Mouse (Mus musculus) neutrophil, adult 59 days (primary cell): Measurements from ENCODE around the gene Gmeb2. TPM values are rescaled to one million over a fixed set of nuclear protein-coding genes. Genes with fewer than 3 reads are reported as not detected.

Experiments
- total RNA-seq, 2 experiments: library from RNA; stranded (reverse); gene quantifications; 1 replicate in 1 of 2; 2 replicates in 1 of 2; pipeline ENCODE4 v1.2.4; 2023

The Gmeb2 gene
- total RNA-seq, result 10 to 100 TPM; 30.5 to 31.6 TPM

DNA sequence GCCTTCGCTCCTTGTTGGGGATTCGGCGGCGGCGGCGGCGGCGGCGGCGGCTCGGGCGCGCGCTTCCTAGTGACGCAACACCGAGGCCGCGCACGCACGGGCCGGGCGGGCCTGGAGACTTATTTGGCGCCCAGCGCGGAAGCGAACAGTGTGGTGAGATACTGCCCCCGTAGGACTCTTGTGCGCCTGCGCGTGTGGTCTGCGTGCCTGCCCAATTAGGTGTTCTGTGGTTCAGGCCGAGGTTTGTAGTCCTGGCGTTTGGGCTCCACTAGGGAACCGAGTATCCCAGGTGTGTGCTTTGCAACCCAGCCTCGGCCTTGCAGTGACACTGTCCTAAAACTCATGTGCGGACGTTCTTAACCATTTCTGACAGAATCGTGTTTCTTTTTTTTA is at the start of gene Gmeb2:
Gene Gmeb2 (minus strand): TSS at position 78 of the 393 bp plus-strand sequence.

DNA sequence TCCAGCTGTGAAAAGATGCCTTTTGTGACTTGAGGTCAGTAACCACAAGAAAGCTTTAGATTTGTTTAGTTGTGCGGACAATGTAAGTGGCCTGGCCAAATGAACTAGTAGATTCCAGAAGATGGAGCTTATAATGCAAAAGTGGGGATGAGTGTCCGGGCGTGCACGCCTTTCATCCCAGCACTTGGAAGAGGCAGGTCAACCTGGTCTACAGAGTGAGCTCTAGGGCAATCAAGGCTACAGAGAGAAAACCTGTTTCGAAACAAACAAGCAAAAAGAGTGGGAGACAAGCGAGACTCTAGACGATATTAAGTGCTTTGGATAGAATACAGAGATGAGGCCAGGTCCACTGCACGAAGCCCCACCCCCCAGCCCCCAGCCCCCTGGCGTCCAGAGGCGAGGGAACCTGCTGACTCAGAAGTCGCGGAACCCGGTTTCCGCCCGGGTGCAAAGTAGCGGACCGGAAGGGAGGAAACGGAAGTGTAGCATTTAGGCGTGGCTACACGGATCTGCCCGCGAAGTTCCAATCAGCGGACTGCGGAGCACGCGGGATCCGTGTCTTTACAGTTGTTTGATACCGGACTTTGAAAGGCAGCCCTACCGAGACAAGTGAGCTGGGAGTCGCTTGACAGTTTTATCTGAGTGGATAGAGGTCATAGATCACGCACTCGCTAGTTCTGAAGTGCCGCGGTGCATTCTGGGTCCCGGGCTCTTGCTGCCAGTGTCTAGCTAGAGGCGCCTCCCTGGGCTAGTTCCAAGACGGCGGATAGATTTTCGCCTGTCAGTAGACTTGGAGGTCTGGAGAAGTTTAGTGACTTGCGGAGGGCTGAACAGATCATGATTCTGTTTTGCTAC is 31.6 kb upstream of the Gmeb2 start, which contains the start of gene Rtel1:
Gene Rtel1 (plus strand): TSS at position 492 of the 855 bp plus-strand sequence.

DNA sequence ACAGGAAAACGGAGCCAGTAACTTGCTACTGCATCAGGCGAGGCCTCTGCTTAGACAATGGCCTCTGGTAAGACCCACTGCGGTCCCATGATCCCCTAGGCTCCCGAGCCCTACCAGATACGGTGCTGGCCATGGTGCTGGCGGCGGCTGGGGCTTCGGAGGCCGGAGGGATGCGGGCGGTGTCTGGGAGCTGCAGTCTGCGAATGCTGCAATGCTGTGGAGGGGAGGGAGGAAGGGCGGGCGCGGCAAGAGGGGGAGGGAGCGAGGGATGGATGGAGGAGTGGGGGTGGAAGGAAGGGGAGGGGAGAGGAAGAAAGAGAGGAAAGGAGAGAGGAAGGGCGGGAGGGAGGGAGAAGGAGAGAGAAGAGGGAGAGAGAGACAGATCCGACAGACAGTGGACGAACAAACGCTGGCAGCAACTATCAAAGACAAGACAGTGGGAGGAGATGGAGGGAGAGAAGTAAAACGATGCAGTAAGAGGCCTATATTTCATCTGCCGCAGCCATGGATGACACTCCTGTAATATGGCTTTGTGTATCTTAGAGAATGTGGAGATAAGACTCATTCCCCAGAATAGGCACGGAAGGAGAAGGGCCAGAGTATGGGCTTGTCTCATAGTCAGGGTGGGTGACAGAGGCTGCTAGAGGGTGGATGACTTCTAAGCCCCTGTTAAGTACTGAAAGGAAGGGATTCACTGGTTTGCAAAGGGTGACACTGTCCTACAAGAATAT is 26.4 kb upstream of the Gmeb2 start, which contains the start of gene Stmn3:
Gene Stmn3 (minus strand): TSS at position 421 of the 731 bp plus-strand sequence.

DNA sequence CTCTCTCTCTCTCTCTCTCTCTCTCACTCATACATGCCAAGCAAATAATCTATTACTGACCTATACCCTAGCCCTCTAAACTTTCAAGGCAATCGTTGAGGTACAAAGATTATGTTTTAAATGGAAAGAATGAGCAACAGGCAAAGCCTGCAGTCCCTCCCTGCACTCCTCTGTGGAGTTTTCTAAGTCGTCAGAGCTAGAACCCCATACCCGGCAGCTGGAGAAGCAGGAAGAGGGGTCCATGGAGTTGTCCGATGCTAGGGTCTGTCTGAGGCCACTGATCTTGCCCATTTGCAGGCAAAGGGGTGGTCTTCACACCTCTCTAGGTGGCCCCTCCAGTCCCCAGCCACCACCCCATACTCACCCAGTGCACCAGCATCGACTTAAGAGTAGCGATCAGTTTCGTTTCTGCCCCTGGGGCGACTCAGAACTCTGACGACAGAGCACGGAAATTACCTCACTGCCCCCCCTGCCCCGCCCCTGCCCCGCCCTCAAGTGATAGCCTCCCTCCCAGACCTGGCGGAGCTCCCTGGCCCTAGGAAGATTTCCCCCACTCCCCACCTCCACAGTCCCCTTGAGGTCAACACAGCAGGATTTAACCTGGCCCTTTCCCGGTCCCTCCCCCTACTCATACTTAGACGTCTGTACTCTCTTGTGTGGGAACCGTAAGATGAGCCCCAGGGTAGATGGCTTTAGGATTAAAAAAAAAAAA is 46.1 kb downstream of the Gmeb2 start, which contains the start of gene Helz2:
Gene Helz2 (minus strand): TSS at position 426 of the 712 bp plus-strand sequence.

DNA sequence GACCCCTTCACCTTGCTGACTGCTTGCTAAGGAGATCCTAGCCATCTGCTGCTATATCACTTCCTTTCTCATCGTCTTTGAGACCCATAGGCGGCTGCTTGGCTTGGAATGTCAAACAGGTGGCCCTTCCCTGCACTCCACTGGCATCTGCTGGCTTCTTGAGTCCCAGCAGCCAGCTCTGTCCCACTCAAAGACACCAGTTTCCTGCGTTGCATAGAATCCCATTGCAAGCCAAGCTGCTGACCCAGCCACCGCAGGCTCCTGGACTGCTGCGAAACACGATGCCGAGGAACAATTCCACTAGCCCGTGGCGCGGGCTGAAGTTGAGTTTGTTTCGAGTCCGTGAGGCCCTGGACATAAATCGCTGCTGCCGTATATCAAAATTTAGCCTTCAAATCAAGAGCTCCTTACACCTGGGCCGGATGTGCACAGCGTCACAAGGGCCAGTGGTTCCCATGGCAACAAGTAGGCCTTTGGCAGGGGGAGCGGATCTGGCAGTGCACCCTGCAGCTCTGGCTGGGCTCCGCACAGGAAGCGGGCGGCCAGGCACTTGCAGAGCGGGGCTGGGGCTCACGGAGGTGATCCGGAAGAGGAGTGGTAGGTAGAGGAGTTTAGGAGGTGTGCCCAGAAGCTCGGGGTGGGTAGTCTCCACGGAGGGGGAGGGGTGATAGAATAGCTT is 68.2 kb downstream of the Gmeb2 start, which contains the start of gene Fndc11:
Gene Fndc11 (plus strand): TSS at position 476 of the 679 bp plus-strand sequence.

DNA sequence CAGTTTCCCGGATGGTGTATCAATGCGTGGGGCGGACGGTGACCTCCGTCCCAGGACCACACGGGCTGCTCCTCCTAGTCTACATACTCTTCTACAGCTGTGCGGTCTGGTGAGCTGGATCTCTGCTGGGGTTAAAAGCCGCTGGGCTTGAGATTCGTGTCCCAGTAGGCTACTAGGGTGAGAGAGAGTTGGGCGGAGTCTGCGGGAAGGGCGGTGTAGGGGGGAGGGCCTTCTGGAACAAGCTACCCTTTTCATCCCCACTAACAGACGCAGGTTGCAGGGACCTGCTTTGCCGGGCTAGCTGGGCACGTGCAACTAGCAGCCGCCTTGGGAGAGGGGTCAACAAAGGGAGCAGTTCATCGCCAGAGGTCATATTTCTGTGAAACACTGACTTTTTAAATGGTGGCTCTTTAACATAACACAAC is 74.8 kb downstream of the Gmeb2 start, which contains the start of gene Srms:
Gene Srms (minus strand): TSS at position 165 of the 425 bp plus-strand sequence.

DNA sequence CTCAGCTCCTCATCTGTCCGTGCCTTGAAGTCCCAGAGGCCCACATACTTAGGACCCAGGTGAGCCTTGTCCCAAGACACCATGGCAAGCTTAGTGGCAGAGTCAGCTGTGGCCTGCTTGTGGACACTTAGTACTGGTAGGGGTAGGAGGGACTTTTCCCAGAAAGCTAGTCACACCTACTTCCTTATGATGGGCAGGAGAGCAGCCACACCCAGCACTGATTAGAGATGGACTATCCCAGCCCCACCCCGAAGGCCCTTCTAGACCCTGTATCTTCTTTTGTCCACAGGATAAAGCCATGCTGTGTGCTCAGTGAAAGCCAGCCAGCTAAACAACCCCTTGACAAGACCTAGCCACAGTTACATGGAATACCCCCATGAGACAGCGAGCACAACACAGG is 85.4 kb downstream of the Gmeb2 start, which contains the start of gene Ptk6:
Gene Ptk6 (minus strand): TSS at position 368 of the 400 bp plus-strand sequence.

Other genes starting within 250 kb of the Gmeb2 start
- gene Chrna4, start 244.5 kb downstream of the Gmeb2 start, total RNA-seq, result not detected
- not detected for gene Kcnq2, start 152.7 kb downstream of the Gmeb2 start, total RNA-seq
- gene Eef1a2, start 131.0 kb downstream of the Gmeb2 start, total RNA-seq, result under 1 TPM in 1 of 2 experiments, not detected in 1; 0.16 TPM
- 10 to 100 TPM; 14.9 to 27.4 TPM for gene Ppdpf, start 100.8 kb downstream of the Gmeb2 start, total RNA-seq
- gene Ptk6, start 85.2 kb downstream of the Gmeb2 start, total RNA-seq, result not detected
- under 1 TPM in 1 of 2 experiments, not detected in 1; 0.13 TPM for gene Srms, start 74.8 kb downstream of the Gmeb2 start, total RNA-seq
- not detected for gene Fndc11, start 68.0 kb downstream of the Gmeb2 start, total RNA-seq
- gene Helz2, start 46.0 kb downstream of the Gmeb2 start, total RNA-seq, result 10 to 100 TPM; 48.9 to 62.2 TPM
- gene Stmn3, start 26.5 kb upstream of the Gmeb2 start, total RNA-seq, result not detected
- 10 to 100 TPM; 38.8 to 42.1 TPM for gene Rtel1, start 31.7 kb upstream of the Gmeb2 start, total RNA-seq
- 10 to 100 TPM; 23.4 to 24.6 TPM for gene Zgpat, start 76.9 kb upstream of the Gmeb2 start, total RNA-seq
- gene Arfrp1, start 77.4 kb upstream of the Gmeb2 start, total RNA-seq, result 10 to 100 TPM; 33.2 to 37.4 TPM
- 10 to 100 TPM; 24.6 to 31.5 TPM for gene Lime1, start 92.0 kb upstream of the Gmeb2 start, total RNA-seq
- gene Zbtb46, start 171.4 kb upstream of the Gmeb2 start, total RNA-seq, result 1 to 10 TPM in 1 of 2 experiments, under 1 TPM in 1; 0.95 to 1.6 TPM
- not detected for gene Abhd16b, start 205.2 kb upstream of the Gmeb2 start, total RNA-seq
- 10 to 100 TPM; 58.9 to 61.2 TPM for gene Tpd52l2, start 209.1 kb upstream of the Gmeb2 start, total RNA-seq
- 100 to 1,000 TPM; 114 to 122 TPM for gene Dnajc5, start 232.4 kb upstream of the Gmeb2 start, total RNA-seq